Mouse (Mus musculus) forebrain, postnatal 0 days (tissue): ENCODE results near the gene Dop1b. TPM values are rescaled to one million over a fixed set of nuclear protein-coding genes. Genes with fewer than 3 reads are reported as not detected.

Experiments
- ATAC-seq: fragments of 200-750 bp; cut with Nextera tagmentation; 2 replicates; pipeline ENCODE4 v1.8.0; 2017; ENCODE audit warnings: mild to moderate bottlenecking, moderate library complexity
- DNase-seq: peaks from one replicate; pipeline ENCODE4 v3.0.0-alpha.2; 2015
- H3K27ac ChIP-seq: fragments of 300-500 bp; sonication (generic); 2 replicates; pipeline ENCODE4 v1.5.1; 2014; ENCODE audit warnings: low read depth, mild to moderate bottlenecking, antibody characterized with exemption, low read length, moderate library complexity, mixed read lengths
- H3K27me3 ChIP-seq: fragments of 300-500 bp; sonication (generic); 2 replicates; pipeline ENCODE4 v1.6.1; 2014; ENCODE audit warnings: mild to moderate bottlenecking, low read length, mixed read lengths; ENCODE audit not compliant: insufficient read depth
- H3K36me3 ChIP-seq: fragments of 300-500 bp; sonication (generic); 2 replicates; pipeline ENCODE4 v1.6.1; 2014; ENCODE audit warnings: mild to moderate bottlenecking, moderate library complexity; ENCODE audit not compliant: insufficient read depth
- H3K4me1 ChIP-seq: fragments of 300-500 bp; sonication (generic); 2 replicates; pipeline ENCODE4 v1.6.1; 2014; ENCODE audit warnings: antibody characterized with exemption; ENCODE audit not compliant: insufficient read depth
- H3K4me2 ChIP-seq: fragments of 300-500 bp; sonication (generic); 2 replicates; pipeline ENCODE4 v1.6.1; 2014; ENCODE audit warnings: low read depth, mild to moderate bottlenecking, moderate library complexity
- H3K4me3 ChIP-seq: fragments of 300-500 bp; sonication (generic); 2 replicates; pipeline ENCODE4 v1.5.1; 2014; ENCODE audit warnings: low read depth, low read length, mixed read lengths
- H3K9ac ChIP-seq: fragments of 300-500 bp; sonication (generic); 2 replicates; pipeline ENCODE4 v1.6.1; 2014; ENCODE audit warnings: mild to moderate bottlenecking
- H3K9me3 ChIP-seq: fragments of 300-500 bp; sonication (generic); 2 replicates; pipeline ENCODE4 v1.6.1; 2016; ENCODE audit warnings: low read length
- CTCF ChIP-seq: sonication (generic); IDR thresholded peaks from 2 replicates; pipeline ENCODE4 v1.5.1; 2016; ENCODE audit warnings: antibody characterized with exemption, control low read depth, low read depth
- WGBS: fragments of 180-500 bp; shearing (Covaris S2); extraction: QIAGEN DNeasy Blood & Tissue Kit; methylation state at CpG from one replicate; pipeline ENCODE4 v1.1.7; 2014; 5-methylcytosine and 5-hydroxymethylcytosine counted together
- polyA plus RNA-seq: library from polyadenylated mRNA; unstranded; fragments of >200 nt; fragmentation: Nextera tagmentation; extraction: Ambion mirVana; gene quantifications from 2 replicates; pipeline ENCODE4 v1.2.1, GENCODE M21; 2015
- total RNA-seq: library from RNA; depleted of rRNA; stranded (reverse); fragments of >200 nt; gene quantifications from 2 replicates; pipeline ENCODE4 v1.2.3, GENCODE M21; 2014

The Dop1b gene
- total and polyA plus RNA-seq, 2 experiments from 2014 or later, result 22.0 to 48.4 TPM

GRCm38 (mm10) chr16:93739251-93739650 is 27.5 kb downstream of the Dop1b start:
- no peak for DNase-seq
- H3K9ac ChIP-seq, result no peak overlapping the region
- H3K4me1 ChIP-seq, result no peaks in the 10 kb centered on the region
- H3K27me3 ChIP-seq, result no peaks in the 10 kb centered on the region
- no peaks in the 10 kb centered on the region for H3K9me3 ChIP-seq
- peaks cover 41% of the 10 kb centered on the region for H3K36me3 ChIP-seq
- no peak overlapping the region for H3K4me2 ChIP-seq
- H3K4me3 ChIP-seq, result no peak overlapping the region
- no peak for TF ChIP-seq CTCF
- no peak for ATAC-seq
- 84% methylated on average over 11 of the region's 11 CpGs for whole genome bisulfite sequencing
- H3K27ac ChIP-seq, result no peak overlapping the region

GRCm38 (mm10) chr16:93742903-93743302 is 31.2 kb downstream of the Dop1b start:
- Histone ChIP-seq H3K4me2 (no peak overlapping the region), H3K36me3 (peaks cover 53% of the 10 kb centered on the region), H3K27ac (no peak overlapping the region), H3K4me1 (no peaks in the 10 kb centered on the region), H3K27me3 (no peaks in the 10 kb centered on the region), H3K4me3 (no peak overlapping the region), H3K9ac (no peak overlapping the region), H3K9me3 (no peaks in the 10 kb centered on the region)
- no peak for ATAC-seq
- 63% methylated on average over 1 of the region's 1 CpGs for WGBS
- TF ChIP-seq CTCF, result no peak
- no peak for DNase-seq

GRCm38 (mm10) chr16:93744049-93744490 is 32.4 kb downstream of the Dop1b start:
- no peak for ATAC-seq
- H3K9me3 ChIP-seq, result no peaks in the 10 kb centered on the region

GRCm38 (mm10) chr16:93744804-93745340 is 33.2 kb downstream of the Dop1b start:
- WGBS, result 88% methylated on average over 10 of the region's 10 CpGs
- Histone ChIP-seq H3K9ac (no peak overlapping the region), H3K27me3 (no peaks in the 10 kb centered on the region), H3K4me1 (no peaks in the 10 kb centered on the region), H3K9me3 (no peaks in the 10 kb centered on the region), H3K36me3 (peaks cover 50% of the 10 kb centered on the region), H3K27ac (no peak overlapping the region), H3K4me2 (no peak overlapping the region), H3K4me3 (no peak overlapping the region)
- DNase-seq (no peak), ATAC-seq (no peak)
- TF ChIP-seq CTCF, result no peak

More at GRCm38 (mm10) chr16:93744049-93744490, 32.4 kb downstream of the Dop1b start:
- Histone ChIP-seq H3K9ac (no peak overlapping the region), H3K36me3 (peaks cover 57% of the 10 kb centered on the region), H3K27me3 (no peaks in the 10 kb centered on the region), H3K4me2 (no peak overlapping the region), H3K27ac (no peak overlapping the region), H3K4me1 (no peaks in the 10 kb centered on the region), H3K4me3 (no peak overlapping the region)
- DNase-seq, result no peak
- TF ChIP-seq CTCF, result no peak
- 76% methylated on average over 5 of the region's 5 CpGs for WGBS

GRCm38 (mm10) chr16:93746397-93746796 is 34.7 kb downstream of the Dop1b start:
- no peak overlapping the region for H3K9ac ChIP-seq
- H3K4me1 ChIP-seq, result no peaks in the 10 kb centered on the region
- H3K27me3 ChIP-seq, result no peaks in the 10 kb centered on the region
- no peak overlapping the region for H3K4me2 ChIP-seq
- DNase-seq (no peak), ATAC-seq (no peak)
- peaks cover 35% of the 10 kb centered on the region for H3K36me3 ChIP-seq
- no peak for TF ChIP-seq CTCF
- H3K27ac ChIP-seq, result no peak overlapping the region
- no peak overlapping the region for H3K4me3 ChIP-seq
- WGBS, result 84% methylated on average over 8 of the region's 8 CpGs
- no peaks in the 10 kb centered on the region for H3K9me3 ChIP-seq

- no peak overlapping the region for H3K9ac ChIP-seq
- DNase-seq, result no peak
- peaks cover 30% of the 10 kb centered on the region for H3K36me3 ChIP-seq
- no peaks in the 10 kb centered on the region for H3K9me3 ChIP-seq
- WGBS, result over 99% methylated on average over 4 of the region's 4 CpGs
- no peak overlapping the region for H3K27ac ChIP-seq
- H3K4me3 ChIP-seq, result no peak overlapping the region
- no peaks in the 10 kb centered on the region for H3K27me3 ChIP-seq
- no peak for ATAC-seq
- TF ChIP-seq CTCF, result peak; percentile 43
- H3K4me2 ChIP-seq, result no peak overlapping the region
- no peaks in the 10 kb centered on the region for H3K4me1 ChIP-seq
Observed at GRCm38 (mm10) chr16:93746957-93747356, 35.3 kb downstream of the Dop1b start.

GRCm38 (mm10) chr16:93747421-93747820 is 35.7 kb downstream of the Dop1b start:
- Histone ChIP-seq H3K4me3 (no peak overlapping the region), H3K4me2 (no peak overlapping the region), H3K4me1 (no peaks in the 10 kb centered on the region), H3K9me3 (no peaks in the 10 kb centered on the region), H3K9ac (no peak overlapping the region), H3K27ac (no peak overlapping the region), H3K27me3 (no peaks in the 10 kb centered on the region), H3K36me3 (peaks cover 31% of the 10 kb centered on the region)
- no peak for DNase-seq
- WGBS, result 78% methylated on average over 6 of the region's 6 CpGs
- ATAC-seq, result no peak
- TF ChIP-seq CTCF, result no peak
